Mouse (Mus musculus) olfactory bulb, adult 2 months (tissue): ENCODE measurements around the gene Orai1.

Experiments
- CTCF ChIP-seq: fragments of 200-500 bp; IDR thresholded peaks from 2 replicates; pipeline ENCODE4 v1.5.1; 2012; ENCODE audit warnings: low read depth, mild to moderate bottlenecking, low read length, moderate library complexity; ENCODE audit not compliant: insufficient read depth
- POLR2A ChIP-seq: fragments of 200-500 bp; IDR thresholded peaks from 2 replicates; pipeline ENCODE4 v1.6.1; 2012; ENCODE audit warnings: mild to moderate bottlenecking, low read depth, low read length, moderate library complexity; ENCODE audit not compliant: insufficient read depth

DNA sequence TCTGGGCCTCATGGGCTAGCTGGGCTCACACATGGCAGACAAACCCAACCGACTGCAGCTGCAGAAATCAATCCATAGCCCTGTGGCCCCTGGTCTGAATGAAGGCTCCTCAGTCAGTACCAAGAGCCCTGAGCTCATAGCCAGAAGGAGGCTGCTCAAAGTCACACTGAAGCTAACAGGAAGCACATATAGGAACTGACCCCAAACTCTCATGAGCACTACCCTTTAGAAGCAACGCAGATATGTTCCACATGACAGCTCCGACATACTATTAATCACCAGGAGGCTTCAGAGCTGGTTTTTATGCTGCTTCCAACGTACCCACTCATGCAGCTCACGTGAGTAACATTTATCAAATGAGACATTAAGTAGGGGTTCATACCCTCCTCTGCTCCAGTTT, 44.8 kb upstream of the Orai1 start:
- TF ChIP-seq POLR2A (no peak), CTCF (no peak)
